Mouse (Mus musculus): ENCODE measurements around the gene Zfp84. TPM values are rescaled to one million over a fixed set of nuclear protein-coding genes. Genes with fewer than 3 reads are reported as not detected.

Gene Zfp84
- total and polyA plus RNA-seq, 3 experiments, result 4.7 to 8.1 TPM; not detected in 1

DNA sequence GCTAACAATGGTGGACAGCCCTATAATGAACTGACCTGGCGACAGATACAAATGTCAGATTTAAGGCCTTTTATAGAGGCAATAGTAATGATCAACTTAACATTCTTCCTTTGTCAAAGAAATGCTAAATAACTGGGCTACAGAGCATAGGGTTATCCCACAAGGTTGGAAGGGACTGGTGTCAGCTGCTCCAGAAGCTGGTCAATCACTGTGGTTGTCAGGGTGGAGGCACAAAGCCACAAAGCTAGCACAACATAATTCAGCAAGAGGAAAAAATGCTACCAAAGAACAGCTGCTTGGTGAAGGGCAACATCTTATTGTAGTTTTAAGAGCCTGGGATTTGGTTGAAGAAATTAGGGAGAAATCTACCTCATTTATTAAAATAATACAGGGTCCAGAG lies 43.9 kb downstream of the Zfp84 start:
- DNase-seq (ENCODE audit: low read depth, low spot score), result no peak
- Histone ChIP-seq H3K27ac (ENCODE audit: control insufficient read depth, low read depth, low read length) (no peak overlapping the region), H3K4me3 (ENCODE audit: control insufficient read depth in 1 of 2, insufficient read depth in 1 of 2, low read depth in 2 of 2, low read length in 2 of 2) (no peak overlapping the region), H3K4me1 (ENCODE audit: control insufficient read depth in 1 of 2, insufficient read depth in 2 of 2, low read length in 2 of 2) (peaks cover 0 to 6% of the 10 kb centered on the region in 2 experiments; a peak in 2 of 4 replicates), H3K36me3 (ENCODE audit: control insufficient read depth in 1 of 2, insufficient read depth in 2 of 2, low read length in 2 of 2) (peaks cover 0 to 3% of the 10 kb centered on the region in 2 experiments; a peak in 2 of 4 replicates), H3K79me2 (ENCODE audit: control insufficient read depth, insufficient read depth, low read length, poor library complexity) (0 out of 2 replicates have a peak, but pooled peaks cover 2% of the 10 kb centered on the region), H3K27me3 (ENCODE audit: control insufficient read depth in 1 of 2, insufficient read depth in 2 of 2, low read length in 2 of 2) (no peaks in the 10 kb centered on the region), H3K9me3 (replicated peaks; ENCODE audit: insufficient read depth, low read length) (no peaks in the 10 kb centered on the region), H3K9ac (ENCODE audit: control insufficient read depth, low read depth, low read length, poor library complexity, severe bottlenecking) (no peak overlapping the region)
- TF ChIP-seq GATA1 (IDR thresholded peaks at IDR 0.05; ENCODE audit: low read depth, low read length) (no peak), BHLHE40 (IDR thresholded peaks at IDR 0.05; ENCODE audit: borderline replicate concordance, low read depth, low read length) (no peak), E2F4 (IDR thresholded peaks at IDR 0.05; ENCODE audit: borderline replicate concordance, low read depth, low read length) (no peak), POLR2AphosphoS5 (IDR thresholded peaks at IDR 0.05; ENCODE audit: borderline replicate concordance, low read depth, low read length) (no peak), KAT2A (conservative IDR thresholded peaks at IDR 0.05; ENCODE audit: low read depth, low read length) (no peak), MEF2A (IDR thresholded peaks at IDR 0.05; ENCODE audit: extremely low read depth, insufficient replicate concordance, low read depth, low read length, poor library complexity, severe bottlenecking) (no peak), RCOR1 (IDR thresholded peaks at IDR 0.05; ENCODE audit: low read depth, low read length) (no peak), UBTF (IDR thresholded peaks at IDR 0.05; ENCODE audit: borderline replicate concordance, insufficient read depth, low read depth, low read length) (no peak), CHD2 (IDR thresholded peaks at IDR 0.05; ENCODE audit: low read length) (no peak), ELF1 (IDR thresholded peaks at IDR 0.05; ENCODE audit: low read depth, low read length) (no peak), MYC (IDR thresholded peaks at IDR 0.05; ENCODE audit: low read depth, low read length) (no peak), ZKSCAN1 (IDR thresholded peaks at IDR 0.05; ENCODE audit: low read depth, low read length) (no peak), ETS1 (IDR thresholded peaks at IDR 0.05; ENCODE audit: low read depth, low read length) (no peak), SIN3A (IDR thresholded peaks at IDR 0.05; ENCODE audit: low read length) (no peak), MAX (IDR thresholded peaks at IDR 0.05; ENCODE audit: low read length) (no peak), USF2 (IDR thresholded peaks at IDR 0.05; ENCODE audit: borderline replicate concordance in 1 of 2, insufficient read depth in 1 of 2, low read depth in 1 of 2, low read length in 2 of 2) (no peak), ZNF384 (IDR thresholded peaks at IDR 0.05; ENCODE audit: low read depth, low read length) (no peak)

GRCm38 (mm10) chr7:29814381-29814780 lies 46.0 kb downstream of the Zfp84 start:
- no peak for TF ChIP-seq CHD2 (IDR thresholded peaks at IDR 0.05; ENCODE audit: low read length)
- TF ChIP-seq USF1 (IDR thresholded peaks at IDR 0.05; ENCODE audit: low read depth, low read length), result no peak
- no peak for TF ChIP-seq MYB (IDR thresholded peaks at IDR 0.05; ENCODE audit: low read depth, low read length)
- no peak for TF ChIP-seq ZMIZ1 (IDR thresholded peaks at IDR 0.05; ENCODE audit: low read depth, low read length)
- no peak for TF ChIP-seq RCOR1 (IDR thresholded peaks at IDR 0.05; ENCODE audit: low read depth, low read length)
- TF ChIP-seq NRF1 (IDR thresholded peaks at IDR 0.05; ENCODE audit: insufficient read depth, low read depth, low read length, poor library complexity, severe bottlenecking), result no peak
- TF ChIP-seq MYC (IDR thresholded peaks at IDR 0.05; ENCODE audit: low read depth, low read length), result no peak
- no peak for TF ChIP-seq ELF1 (IDR thresholded peaks at IDR 0.05; ENCODE audit: low read depth, low read length)
- TF ChIP-seq POLR2AphosphoS2 (IDR thresholded peaks at IDR 0.05; ENCODE audit: low read length), result no peak
- no peak for TF ChIP-seq JUND (IDR thresholded peaks at IDR 0.05; ENCODE audit: low read depth, low read length)
- Histone ChIP-seq H3K79me2 (ENCODE audit: control insufficient read depth, insufficient read depth, low read length, poor library complexity) (0 out of 2 replicates have a peak, but pooled peaks cover 2% of the 10 kb centered on the region), H3K36me3 (ENCODE audit: control insufficient read depth in 1 of 2, insufficient read depth in 2 of 2, low read length in 2 of 2) (peaks cover 0 to 5% of the 10 kb centered on the region in 2 experiments; a peak in 2 of 4 replicates), H3K27ac (ENCODE audit: control insufficient read depth, low read depth, low read length) (no peak overlapping the region), H3K4me3 (ENCODE audit: control insufficient read depth in 1 of 2, insufficient read depth in 1 of 2, low read depth in 2 of 2, low read length in 2 of 2) (no peak overlapping the region), H3K4me1 (ENCODE audit: control insufficient read depth in 1 of 2, insufficient read depth in 2 of 2, low read length in 2 of 2) (peaks cover 2 to 6% of the 10 kb centered on the region in 2 experiments; a peak in 3 of 4 replicates), H3K9me3 (replicated peaks; ENCODE audit: insufficient read depth, low read length) (no peaks in the 10 kb centered on the region), H3K9ac (ENCODE audit: control insufficient read depth, low read depth, low read length, poor library complexity, severe bottlenecking) (no peak overlapping the region), H3K27me3 (ENCODE audit: control insufficient read depth in 1 of 2, insufficient read depth in 2 of 2, low read length in 2 of 2) (no peaks in the 10 kb centered on the region)
- no peak for DNase-seq (ENCODE audit: low read depth, low spot score)

Measured in MEL (cell line).